Mouse (Mus musculus) CD4-positive, CD25-positive, alpha-beta regulatory T cell, adult 2 months (primary cell): ENCODE measurements around the gene Adrm1.
"Not testable (repeated sequence)": the region's sequence is repeated elsewhere in the genome, so short reads cannot be mapped to it uniquely, and the experiment has no call there.

ENCODE experiments used
- DNase-seq: peaks from one replicate; pipeline ENCODE4 v3.0.0-alpha.2; 2012; ENCODE audit warnings: low read depth, low spot score

Adrm1 gene

GRCm38 (mm10) chr2:180170806-180171521, at the start of gene Adrm1:
Adrm1 (plus strand) TSS chr2:180171485.
- peak; percentile 98 for DNase-seq

- DNase-seq, result peak; percentile 42
Observed at GRCm38 (mm10) chr2:180124192-180124591, 47.1 kb upstream of the Adrm1 start.

- DNase-seq, result no peak
Observed at GRCm38 (mm10) chr2:180126195-180126594, 45.1 kb upstream of the Adrm1 start.

- DNase-seq, result no peak
Observed at GRCm38 (mm10) chr2:180127675-180128074, 43.6 kb upstream of the Adrm1 start.

GRCm38 (mm10) chr2:180133231-180133630, 38.1 kb upstream of the Adrm1 start:
- no peak for DNase-seq

- no peak for DNase-seq
Observed at GRCm38 (mm10) chr2:180133911-180134310, 37.4 kb upstream of the Adrm1 start.

GRCm38 (mm10) chr2:180135414-180135813, 35.9 kb upstream of the Adrm1 start:
- no peak for DNase-seq

GRCm38 (mm10) chr2:180146091-180146490, 25.2 kb upstream of the Adrm1 start:
- no peak for DNase-seq

GRCm38 (mm10) chr2:180147379-180147778, 23.9 kb upstream of the Adrm1 start:
- no peak for DNase-seq

- DNase-seq, result no peak
Observed at GRCm38 (mm10) chr2:180148551-180148950, 22.7 kb upstream of the Adrm1 start.

- no peak for DNase-seq
Observed at GRCm38 (mm10) chr2:180154796-180155195, 16.5 kb upstream of the Adrm1 start.

- no peak for DNase-seq
Observed at GRCm38 (mm10) chr2:180158627-180159026, 12.7 kb upstream of the Adrm1 start.

- DNase-seq, result no peak
Observed at GRCm38 (mm10) chr2:180165855-180166254, 5.4 kb upstream of the Adrm1 start.

GRCm38 (mm10) chr2:180166869-180167268, 4.4 kb upstream of the Adrm1 start:
- no peak for DNase-seq

- no peak for DNase-seq
Observed at GRCm38 (mm10) chr2:180170151-180170805, 1.0 kb upstream of the Adrm1 start.

- DNase-seq, result no peak
Observed at GRCm38 (mm10) chr2:180171522-180172070, 311 bp downstream of the Adrm1 start.

GRCm38 (mm10) chr2:180172152-180172551, 867 bp downstream of the Adrm1 start:
- DNase-seq, result peak; percentile 18

- DNase-seq, result peak; percentile 50
Observed at GRCm38 (mm10) chr2:180173163-180173562, 1.9 kb downstream of the Adrm1 start.

- not testable (repeated sequence) for DNase-seq
Observed at GRCm38 (mm10) chr2:180173711-180174110, 2.4 kb downstream of the Adrm1 start.

- no peak for DNase-seq
Observed at GRCm38 (mm10) chr2:180174121-180174520, 2.8 kb downstream of the Adrm1 start.

- no peak for DNase-seq
Observed at GRCm38 (mm10) chr2:180175725-180176124, 4.4 kb downstream of the Adrm1 start.

GRCm38 (mm10) chr2:180181542-180181941, 10.3 kb downstream of the Adrm1 start:
- no peak for DNase-seq
